Mouse (Mus musculus) thymus, adult 2 months (tissue): ENCODE results near the gene Dennd2a.

Experiments used
- CTCF ChIP-seq: fragments of 200-500 bp; IDR thresholded peaks from 2 replicates; pipeline ENCODE4 v1.5.1; 2012; ENCODE audit warnings: mild to moderate bottlenecking, control low read depth, low read length, moderate library complexity, borderline replicate concordance; ENCODE audit not compliant: control insufficient read depth, poor library complexity, insufficient read depth; ENCODE audit errors: extremely low read depth
- POLR2A ChIP-seq: fragments of 200-500 bp; IDR thresholded peaks from 2 replicates; pipeline ENCODE4 v1.6.1; 2012; ENCODE audit warnings: mild to moderate bottlenecking, low read length, control low read depth, moderate library complexity; ENCODE audit not compliant: control insufficient read depth, poor library complexity, insufficient read depth; ENCODE audit errors: extremely low read depth

DNA sequence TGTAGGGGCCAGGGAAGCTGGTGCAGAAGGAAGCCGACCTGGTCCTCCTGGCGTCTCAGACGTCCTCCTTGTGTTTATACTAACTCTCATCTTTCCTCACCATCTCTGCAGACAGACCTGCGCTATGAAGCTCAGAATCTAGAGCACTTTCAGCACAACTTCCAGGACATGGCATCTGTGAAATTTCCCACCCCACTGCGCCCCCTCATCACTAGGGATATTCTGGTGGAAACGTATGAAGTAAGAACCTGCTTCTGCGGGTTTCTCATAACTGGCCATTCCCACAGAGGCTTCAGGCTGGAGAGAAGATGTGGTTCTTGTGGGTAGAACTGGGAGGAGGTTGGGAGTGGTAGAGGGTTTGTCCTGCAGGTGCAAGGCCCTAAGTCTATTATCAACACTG, 21.9 kb upstream of the Dennd2a start:
- TF ChIP-seq CTCF: no peak
- no peak for TF ChIP-seq POLR2A
